Mouse (Mus musculus) bone marrow, adult 2 months (tissue): ENCODE data around the gene Tas1r1.

Experiments used
- CTCF ChIP-seq: fragments of 200-500 bp; IDR thresholded peaks from 2 replicates; pipeline ENCODE4 v1.5.1; 2011; ENCODE audit warnings: low read length, control low read depth; ENCODE audit not compliant: control insufficient read depth, insufficient read depth
- POLR2A ChIP-seq: fragments of 200-500 bp; IDR thresholded peaks from 2 replicates; pipeline ENCODE4 v1.6.1; 2011; ENCODE audit warnings: low read depth, mild to moderate bottlenecking, control low read depth, low read length, borderline replicate concordance; ENCODE audit not compliant: control insufficient read depth

- TF ChIP-seq CTCF (no peak), POLR2A (no peak)
Measured at GRCm38 (mm10) chr4:152032922-152033321, 5.4 kb downstream of the Tas1r1 start.
